ENCODE assay signal across 8 mouse cellular contexts in genomic region chr8:78507979-78508718, GRCm38 (mm10). TPM values are rescaled to one million over a fixed set of nuclear protein-coding genes. Genes with fewer than 3 reads are reported as not detected.
DNase-seq lines count a peak whose midpoint lies in the region; ATAC-seq and TF ChIP-seq lines count a peak whose summit lies in the region.

No protein-coding gene starts in this region.

- 0 out of 4 replicates have a peak, but pooled peaks of 1 of the 2 experiments have one; percentile 10 for TF ChIP-seq POLR2A in MEL (IDR thresholded peaks at IDR 0.05; ENCODE audit: control insufficient read depth in 1 of 2, insufficient read depth in 1 of 2, low read depth in 1 of 2, low read length in 2 of 2, poor library complexity in 1 of 2)
- no peak for TF ChIP-seq POLR2A in lung, adult 2 months (IDR thresholded peaks at IDR 0.05; ENCODE audit: borderline replicate concordance, extremely low read depth, low read depth, low read length)

- peaks cover 0 to 14% of the 10 kb centered on the region in 2 experiments; a peak in 3 of 4 replicates for H3K36me3 ChIP-seq in MEL (ENCODE audit: control insufficient read depth in 1 of 2, insufficient read depth in 2 of 2, low read length in 2 of 2)
- H3K36me3 ChIP-seq in intestine, embryonic 15.5 days, result no peaks in the 10 kb centered on the region
- peaks cover 15% of the 10 kb centered on the region for H3K36me3 ChIP-seq in neural tube, embryonic 15.5 days

- H3K4me1 ChIP-seq in MEL (ENCODE audit: control insufficient read depth in 1 of 2, insufficient read depth in 2 of 2, low read length in 2 of 2), result peaks cover 0 to 8% of the 10 kb centered on the region in 2 experiments; a peak in 2 of 4 replicates
- H3K4me1 ChIP-seq in intestine, embryonic 15.5 days (replicated peaks), result no peaks in the 10 kb centered on the region
- peaks cover 9% of the 10 kb centered on the region; the same call in 1 of the 2 replicates for H3K4me1 ChIP-seq in lung, adult 2 months (ENCODE audit: control insufficient read depth, insufficient read depth, low read length)
- H3K4me1 ChIP-seq in neural tube, embryonic 15.5 days, result peaks cover 22% of the 10 kb centered on the region

- peak overlapping the region; percentile 98 for H3K27ac ChIP-seq in MEL (ENCODE audit: control insufficient read depth, low read depth, low read length)
- peak overlapping the region; percentile 97 for H3K27ac ChIP-seq in intestine, embryonic 15.5 days
- peak overlapping the region; percentile 100 for H3K27ac ChIP-seq in neural tube, embryonic 15.5 days (replicated peaks)

- H3K9me3 ChIP-seq in MEL (replicated peaks; ENCODE audit: insufficient read depth, low read length), result no peaks in the 10 kb centered on the region
- no peaks in the 10 kb centered on the region for H3K9me3 ChIP-seq in intestine, embryonic 15.5 days
- H3K9me3 ChIP-seq in neural tube, embryonic 15.5 days (replicated peaks), result no peaks in the 10 kb centered on the region

- no peak for TF ChIP-seq CTCF in MEL (IDR thresholded peaks at IDR 0.05 in 2 of 3, conservative IDR thresholded peaks at IDR 0.05 in 1 of 3; ENCODE audit: control insufficient read depth in 1 of 3, insufficient read depth in 1 of 3, low read depth in 2 of 3, low read length in 3 of 3, poor library complexity in 1 of 3, severe bottlenecking in 1 of 3)
- no peak for TF ChIP-seq CTCF in lung, adult 2 months (IDR thresholded peaks at IDR 0.05; ENCODE audit: insufficient read depth, low read length)

- no peaks in the 10 kb centered on the region for H3K27me3 ChIP-seq in MEL (ENCODE audit: control insufficient read depth in 1 of 2, insufficient read depth in 2 of 2, low read length in 2 of 2)
- H3K27me3 ChIP-seq in intestine, embryonic 15.5 days (replicated peaks), result no peaks in the 10 kb centered on the region
- no peaks in the 10 kb centered on the region for H3K27me3 ChIP-seq in neural tube, embryonic 15.5 days (replicated peaks)

- DNase-seq in 416B (ENCODE audit: low read depth) (peak; percentile 63), MEL (ENCODE audit: low read depth, low spot score) (peak; percentile 77)
- peak; percentile 7 for DNase-seq in cerebellum, adult 8-10 months
- peak; percentile 36 to 55 for DNase-seq in frontal cortex, postnatal 10 days (ENCODE audit: low spot score in 2 of 2)
- no peak for DNase-seq in lung, adult 2 months
- peak; percentile 71 for DNase-seq in thymus, postnatal 4 days

- peak overlapping the region; percentile 90 to 100 for H3K4me3 ChIP-seq in MEL (ENCODE audit: control insufficient read depth in 1 of 2, insufficient read depth in 1 of 2, low read depth in 2 of 2, low read length in 2 of 2)
- H3K4me3 ChIP-seq in intestine, embryonic 15.5 days (replicated peaks), result peak overlapping the region; percentile 73
- peak overlapping the region; percentile 88 for H3K4me3 ChIP-seq in lung, adult 2 months (replicated peaks; ENCODE audit: extremely low read depth, low read depth, low read length)
- H3K4me3 ChIP-seq in neural tube, embryonic 15.5 days (replicated peaks), result peak overlapping the region; percentile 92

- peak; percentile 41 for ATAC-seq in intestine, embryonic 15.5 days
- ATAC-seq in neural tube, embryonic 15.5 days (ENCODE audit: low FRiP score), result peak; percentile 48

- under 1% methylated on average over 36 of the region's 38 CpGs for WGBS in intestine, embryonic 15.5 days
- under 1% methylated on average over 37 of the region's 38 CpGs for WGBS in lung, adult 2 months
- under 1% methylated on average over 38 of the region's 38 CpGs for WGBS in neural tube, embryonic 15.5 days

- H3K79me2 ChIP-seq in MEL (ENCODE audit: control insufficient read depth, insufficient read depth, low read length, poor library complexity), result peaks cover 44% of the 10 kb centered on the region

- TF ChIP-seq EP300 in MEL (IDR thresholded peaks at IDR 0.05; ENCODE audit: low read depth in 1 of 2, low read length in 2 of 2), result peak in 1 of 2 experiments; percentile 53; a peak in 2 of 4 replicates

- H3K4me2 ChIP-seq in intestine, embryonic 15.5 days (replicated peaks), result peak overlapping the region; percentile 96
- H3K4me2 ChIP-seq in neural tube, embryonic 15.5 days, result peak overlapping the region; percentile 93

- peak overlapping the region; percentile 100 for H3K9ac ChIP-seq in MEL (ENCODE audit: control insufficient read depth, low read depth, low read length, poor library complexity, severe bottlenecking)
- H3K9ac ChIP-seq in intestine, embryonic 15.5 days, result peak overlapping the region; percentile 92
- H3K9ac ChIP-seq in neural tube, embryonic 15.5 days (replicated peaks), result peak overlapping the region; percentile 93

- no peak for TF ChIP-seq RAD21 in MEL (IDR thresholded peaks at IDR 0.05; ENCODE audit: low read depth, low read length)

TF ChIP-seq in MEL, 35 proteins besides CTCF, POLR2A, EP300 and RAD21:
- TF ChIP-seq TCF12 (IDR thresholded peaks at IDR 0.05; ENCODE audit: low read depth, low read length) (peak; percentile 17; the same call in 1 of the 2 replicates), USF1 (IDR thresholded peaks at IDR 0.05; ENCODE audit: low read depth, low read length) (no peak), TBP (IDR thresholded peaks at IDR 0.05; ENCODE audit: low read depth, low read length) (peak; percentile 46), MXI1 (IDR thresholded peaks at IDR 0.05; ENCODE audit: low read depth, low read length) (no peak), CHD2 (IDR thresholded peaks at IDR 0.05; ENCODE audit: low read length) (peak; percentile 20), POLR2AphosphoS2 (IDR thresholded peaks at IDR 0.05; ENCODE audit: low read length) (0 out of 2 replicates have a peak, but pooled peaks have one; percentile 2), GATA1 (IDR thresholded peaks at IDR 0.05; ENCODE audit: low read depth, low read length) (peak; percentile 58), JUND (IDR thresholded peaks at IDR 0.05; ENCODE audit: low read depth, low read length) (no peak), MAFK (IDR thresholded peaks at IDR 0.05; ENCODE audit: borderline replicate concordance, low read depth, low read length) (no peak), MAZ (IDR thresholded peaks at IDR 0.05; ENCODE audit: low read depth, low read length) (no peak), MEF2A (IDR thresholded peaks at IDR 0.05; ENCODE audit: extremely low read depth, insufficient replicate concordance, low read depth, low read length, poor library complexity, severe bottlenecking) (no peak), ZKSCAN1 (IDR thresholded peaks at IDR 0.05; ENCODE audit: low read depth, low read length) (no peak), SIN3A (IDR thresholded peaks at IDR 0.05; ENCODE audit: low read length) (peak; percentile 40), ETS1 (IDR thresholded peaks at IDR 0.05; ENCODE audit: low read depth, low read length) (peak; percentile 56), MYB (IDR thresholded peaks at IDR 0.05; ENCODE audit: low read depth, low read length) (0 out of 2 replicates have a peak, but pooled peaks have one; percentile 26), GABPA (IDR thresholded peaks at IDR 0.05; ENCODE audit: low read depth, low read length) (no peak), ZMIZ1 (IDR thresholded peaks at IDR 0.05; ENCODE audit: low read depth, low read length) (no peak), MYC (IDR thresholded peaks at IDR 0.05; ENCODE audit: low read depth, low read length) (peak; percentile 57; the same call in 1 of the 2 replicates), MAX (IDR thresholded peaks at IDR 0.05; ENCODE audit: low read length) (peak; percentile 76; the same call in 1 of the 2 replicates), NELFE (IDR thresholded peaks at IDR 0.05; ENCODE audit: low read depth, low read length) (no peak), ZC3H11A (IDR thresholded peaks at IDR 0.05; ENCODE audit: low read depth, low read length) (no peak)

RNA-seq across cellular contexts. Expression of gene Rbmxl1, which starts 0.5 kb away (rescaled TPM):
- 129 and 137 TPM in 2 replicates for total RNA-seq in MEL (2012; rRNA removed)
- polyA plus RNA-seq in MEL (2012; ENCODE audit: insufficient read depth in 1 of 2, insufficient read length in 2 of 2, low read depth in 1 of 2, low replicate concordance in 2 of 2, missing spikeins in 1 of 2), result 100 to 1,000 TPM in 1 of 2 experiments, not detected in 1; 194 TPM
- polyA plus RNA-seq in intestine, embryonic 15.5 days (2015; fragmentation: Nextera tagmentation; extraction: Ambion mirVana), result 178 and 207 TPM in 2 replicates
- 17.7 and 22.5 TPM in 2 replicates for polyA plus RNA-seq in lung, adult 2 months (2012; rRNA removed)
- 173 and 192 TPM in 2 replicates for polyA plus RNA-seq in neural tube, embryonic 15.5 days (2015; fragmentation: Nextera tagmentation; extraction: Ambion mirVana)

RNA-seq across cellular contexts. Expression of gene Slc10a7, which starts 1.0 kb away (rescaled TPM):
- total RNA-seq in MEL (2012; rRNA removed), result 12.6 and 13.7 TPM in 2 replicates
- 10 to 100 TPM in 1 of 2 experiments, not detected in 1; 27.3 TPM for polyA plus RNA-seq in MEL (2012; ENCODE audit: insufficient read depth in 1 of 2, insufficient read length in 2 of 2, low read depth in 1 of 2, low replicate concordance in 2 of 2, missing spikeins in 1 of 2)
- 16.5 and 17.0 TPM in 2 replicates for polyA plus RNA-seq in intestine, embryonic 15.5 days (2015; fragmentation: Nextera tagmentation; extraction: Ambion mirVana)
- 9.1 and 14.1 TPM in 2 replicates for polyA plus RNA-seq in lung, adult 2 months (2012; rRNA removed)
- 10.2 and 10.7 TPM in 2 replicates for polyA plus RNA-seq in neural tube, embryonic 15.5 days (2015; fragmentation: Nextera tagmentation; extraction: Ambion mirVana)
